Mouse (Mus musculus) megakaryocyte, adult 5-6 weeks (primary cell): ENCODE data around the gene Arpc3. TPM values are rescaled to one million over a fixed set of nuclear protein-coding genes. Genes with fewer than 3 reads are reported as not detected.

Experiments
- total RNA-seq, 2 experiments: library from RNA; stranded (forward) in 1 of 2; stranded (reverse) in 1 of 2; fragments of 153-499, 151-499 nt in 1 of 2; fragments of 221-1000, 200-1000 nt in 1 of 2; gene quantifications; 2 replicates each; pipeline versions ENCODE4 v1.2.3 to v1.2.4; 2015 to 2017

Arpc3 gene
- total RNA-seq, 2 experiments from 2014 or later = 319 to 1,550 TPM

Other genes with a start within 250 kb of the Arpc3 start
- gene Ppp1cc, start 233.6 kb upstream of the Arpc3 start, total RNA-seq (2015) = 354 and 364 TPM in 2 replicates
- gene Ppp1cc, start 233.6 kb upstream of the Arpc3 start, total RNA-seq (2017) = 189 and 193 TPM in 2 replicates
- 44.4 and 45.1 TPM in 2 replicates for gene Hvcn1, start 185.1 kb upstream of the Arpc3 start, total RNA-seq (2015)
- 51.2 and 59.3 TPM in 2 replicates for gene Hvcn1, start 185.1 kb upstream of the Arpc3 start, total RNA-seq (2017)
- gene Tctn1, start 127.4 kb upstream of the Arpc3 start, total RNA-seq (2015) = 3.2 and 4.3 TPM in 2 replicates
- 3.5 and 6.5 TPM in 2 replicates for gene Tctn1, start 127.4 kb upstream of the Arpc3 start, total RNA-seq (2017)
- 18.6 and 18.8 TPM in 2 replicates for gene Pptc7, start 107.5 kb upstream of the Arpc3 start, total RNA-seq (2015)
- 19.9 and 22.0 TPM in 2 replicates for gene Pptc7, start 107.5 kb upstream of the Arpc3 start, total RNA-seq (2017)
- 0.82 and 1.6 TPM in 2 replicates for gene Rad9b, start 37.6 kb upstream of the Arpc3 start, total RNA-seq (2015)
- gene Rad9b, start 37.6 kb upstream of the Arpc3 start, total RNA-seq (2017) = 1.5 and 2.6 TPM in 2 replicates
- gene Vps29, start 37.5 kb upstream of the Arpc3 start, total RNA-seq (2015) = 131 and 151 TPM in 2 replicates
- 83.5 and 101 TPM in 2 replicates for gene Vps29, start 37.5 kb upstream of the Arpc3 start, total RNA-seq (2017)
- 27.0 and 32.5 TPM in 2 replicates for gene Gpn3, start 20.0 kb upstream of the Arpc3 start, total RNA-seq (2015)
- gene Gpn3, start 20.0 kb upstream of the Arpc3 start, total RNA-seq (2017) = 18.5 and 19.7 TPM in 2 replicates
- gene Fam216a, start 19.5 kb upstream of the Arpc3 start, total RNA-seq (2015) = 7.2 and 7.6 TPM in 2 replicates
- 9.4 and 10.5 TPM in 2 replicates for gene Fam216a, start 19.5 kb upstream of the Arpc3 start, total RNA-seq (2017)
- 16.0 and 16.4 TPM in 2 replicates for gene Anapc7, start 29.8 kb downstream of the Arpc3 start, total RNA-seq (2015)
- 18.3 and 28.9 TPM in 2 replicates for gene Anapc7, start 29.8 kb downstream of the Arpc3 start, total RNA-seq (2017)
- gene Atp2a2, start 110.3 kb downstream of the Arpc3 start, total RNA-seq (2015) = 47.1 and 47.5 TPM in 2 replicates
- gene Atp2a2, start 110.3 kb downstream of the Arpc3 start, total RNA-seq (2017) = 65.0 and 65.8 TPM in 2 replicates
- gene Ift81, start 222.6 kb downstream of the Arpc3 start, total RNA-seq (2015) = 4.9 and 6.2 TPM in 2 replicates
- 3.7 and 3.8 TPM in 2 replicates for gene Ift81, start 222.6 kb downstream of the Arpc3 start, total RNA-seq (2017)